Mouse (Mus musculus): ENCODE data around the gene Per2.

The Per2 gene

DNA sequence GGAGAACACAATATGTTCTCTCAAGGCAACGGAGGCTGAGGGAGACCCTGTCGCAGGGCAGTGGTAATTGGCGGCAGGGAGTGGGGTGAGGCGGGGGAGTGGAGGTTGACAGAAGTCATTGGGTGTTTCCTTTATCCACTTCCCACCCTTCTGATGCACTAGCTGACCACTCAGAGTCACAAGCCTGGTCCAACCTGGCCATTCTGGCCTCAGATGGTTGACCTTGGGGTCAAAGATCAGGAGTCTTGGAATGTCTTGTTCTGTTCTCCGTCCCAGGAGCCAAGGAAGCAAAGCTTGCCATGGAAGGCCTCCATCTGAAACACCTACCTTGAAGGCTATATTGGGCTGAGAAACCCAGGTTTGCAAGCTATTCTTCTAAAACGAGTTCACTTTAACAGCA, 7.1 kb upstream of the Per2 start:
- no peak for TF ChIP-seq GATA4 (IDR thresholded peaks at IDR 0.05; ENCODE audit: insufficient replicate concordance, low read length)

- TF ChIP-seq GATA4 (IDR thresholded peaks at IDR 0.05; ENCODE audit: insufficient replicate concordance, low read length) = no peak
Observed at GRCm38 (mm10) chr1:91465244-91465643, 6.1 kb upstream of the Per2 start.

GRCm38 (mm10) chr1:91464436-91464835, 5.3 kb upstream of the Per2 start:
- TF ChIP-seq GATA4 (IDR thresholded peaks at IDR 0.05; ENCODE audit: insufficient replicate concordance, low read length) = no peak

GRCm38 (mm10) chr1:91463336-91463995, 4.3 kb upstream of the Per2 start:
- TF ChIP-seq GATA4 (IDR thresholded peaks at IDR 0.05; ENCODE audit: insufficient replicate concordance, low read length) = no peak

DNA sequence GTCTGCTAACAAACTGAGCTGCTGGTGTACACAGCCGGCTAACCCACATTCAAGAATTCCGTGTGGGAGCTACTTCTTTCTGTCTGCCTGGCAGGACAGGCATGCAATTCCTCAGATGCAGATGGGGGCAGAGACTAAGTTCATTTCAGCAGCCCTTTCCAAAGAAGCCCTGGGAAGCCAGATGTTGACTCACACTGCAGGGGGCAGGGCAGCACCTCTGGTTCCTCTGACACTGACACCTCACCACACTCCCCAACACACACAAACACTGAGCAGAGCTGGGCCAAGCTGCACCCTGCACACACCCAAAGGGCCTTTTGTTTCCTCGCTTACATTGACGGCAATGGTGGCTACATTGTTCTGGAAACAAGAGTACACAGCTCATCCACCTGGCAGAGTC, 1.4 kb upstream of the Per2 start:
- no peak for TF ChIP-seq GATA4 (IDR thresholded peaks at IDR 0.05; ENCODE audit: insufficient replicate concordance, low read length)

DNA sequence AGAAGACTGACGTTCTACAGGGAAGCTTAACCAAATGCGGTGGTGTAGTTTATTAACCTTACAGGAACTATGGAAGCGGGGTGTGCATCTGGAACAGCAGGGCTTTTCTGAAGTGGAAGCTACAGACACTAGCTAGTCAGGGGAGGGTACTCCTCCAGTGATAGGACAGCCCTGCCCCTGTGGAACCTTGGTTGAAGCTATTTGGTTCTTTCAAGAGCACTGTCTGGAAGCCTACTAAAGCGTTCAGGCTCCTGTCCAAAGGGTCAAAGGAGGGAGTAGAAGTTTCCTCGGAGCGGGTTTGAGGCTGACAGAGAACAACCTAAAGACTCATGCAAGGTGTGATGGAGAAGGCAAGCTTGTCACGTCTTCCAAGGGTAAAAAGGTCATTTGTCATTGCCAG, 945 bp upstream of the Per2 start:
- no peak for TF ChIP-seq GATA4 (IDR thresholded peaks at IDR 0.05; ENCODE audit: insufficient replicate concordance, low read length)

GRCm38 (mm10) chr1:91458223-91458861, 782 bp downstream of the Per2 start:
- no peak for TF ChIP-seq GATA4 (IDR thresholded peaks at IDR 0.05; ENCODE audit: insufficient replicate concordance, low read length)

DNA sequence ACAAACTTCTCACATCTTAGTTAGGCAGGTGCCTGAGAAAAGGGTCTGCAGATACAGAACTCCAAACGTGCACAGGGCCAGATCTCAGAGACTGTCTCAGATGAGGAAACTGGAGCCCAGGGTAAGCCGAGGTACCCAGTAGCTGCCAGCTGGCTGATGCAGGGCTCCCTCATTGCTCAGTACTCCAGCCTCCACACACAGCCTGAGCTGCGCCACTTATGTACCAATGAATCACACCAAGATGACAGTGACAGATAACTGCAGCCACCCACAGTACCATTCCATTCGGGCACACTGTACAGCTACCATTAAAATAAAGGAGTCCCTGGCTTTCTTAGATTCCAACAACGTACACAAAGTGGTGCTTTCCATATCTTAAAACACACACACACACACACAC, 1.4 kb downstream of the Per2 start:
- TF ChIP-seq GATA4 (IDR thresholded peaks at IDR 0.05; ENCODE audit: insufficient replicate concordance, low read length) = no peak; the same call in 1 of the 2 replicates

GRCm38 (mm10) chr1:91457116-91457515, 2.0 kb downstream of the Per2 start:
- TF ChIP-seq GATA4 (IDR thresholded peaks at IDR 0.05; ENCODE audit: insufficient replicate concordance, low read length) = no peak

DNA sequence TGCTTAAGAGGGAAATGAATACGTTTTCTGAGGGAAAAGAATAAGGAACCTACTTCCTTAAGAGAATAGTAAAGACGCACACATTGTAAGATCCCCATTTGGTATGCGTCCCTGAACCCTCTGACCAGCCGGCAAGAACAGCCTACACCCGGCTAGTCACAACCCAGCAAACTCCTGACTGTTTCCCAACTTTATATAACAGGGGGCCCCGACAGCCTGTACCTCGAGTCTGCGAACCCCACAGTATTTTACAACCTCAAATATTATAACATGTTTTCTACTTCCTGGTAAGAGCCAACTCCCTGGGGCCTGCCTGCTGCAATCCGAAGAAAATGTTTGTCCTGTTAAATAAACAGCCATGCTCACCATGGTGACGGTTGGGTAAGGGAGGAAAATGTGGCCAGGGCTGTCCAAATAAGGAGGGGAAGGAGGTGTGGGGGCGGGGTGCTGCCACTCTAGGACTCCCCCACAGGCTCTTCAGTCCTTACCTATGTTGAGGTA, 2.8 kb downstream of the Per2 start:
- no peak for TF ChIP-seq GATA4 (IDR thresholded peaks at IDR 0.05; ENCODE audit: insufficient replicate concordance, low read length)

DNA sequence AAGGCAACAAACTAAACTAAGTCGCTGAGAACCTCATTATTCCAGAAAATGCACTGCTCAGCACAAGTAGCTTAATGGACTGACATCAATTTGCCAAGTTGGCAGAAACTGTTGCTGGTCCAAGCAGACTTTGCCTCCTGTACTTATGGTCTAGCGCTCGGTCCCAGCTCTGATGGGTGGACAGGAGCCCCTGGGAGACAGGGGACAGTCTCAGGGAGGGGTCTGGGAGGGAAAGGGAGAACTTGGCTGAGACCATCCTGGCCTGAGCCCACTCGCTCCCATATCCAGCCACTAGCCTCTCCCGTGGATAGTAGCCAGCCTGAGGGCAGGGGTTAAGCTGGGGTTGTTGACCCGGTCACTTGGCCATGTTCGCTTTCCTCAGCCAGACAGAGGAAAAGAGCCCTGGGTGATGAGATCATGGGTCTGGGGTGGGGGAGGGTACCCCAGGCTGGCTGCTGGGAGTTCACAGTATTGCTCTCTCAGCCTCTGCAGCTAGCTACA, 3.4 kb downstream of the Per2 start:
- no peak for TF ChIP-seq GATA4 (IDR thresholded peaks at IDR 0.05; ENCODE audit: insufficient replicate concordance, low read length)

- no peak for TF ChIP-seq GATA4 (IDR thresholded peaks at IDR 0.05; ENCODE audit: insufficient replicate concordance, low read length)
Observed at GRCm38 (mm10) chr1:91454927-91455326, 4.2 kb downstream of the Per2 start.

GRCm38 (mm10) chr1:91454366-91454765, 4.8 kb downstream of the Per2 start:
- TF ChIP-seq GATA4 (IDR thresholded peaks at IDR 0.05; ENCODE audit: insufficient replicate concordance, low read length) = no peak

DNA sequence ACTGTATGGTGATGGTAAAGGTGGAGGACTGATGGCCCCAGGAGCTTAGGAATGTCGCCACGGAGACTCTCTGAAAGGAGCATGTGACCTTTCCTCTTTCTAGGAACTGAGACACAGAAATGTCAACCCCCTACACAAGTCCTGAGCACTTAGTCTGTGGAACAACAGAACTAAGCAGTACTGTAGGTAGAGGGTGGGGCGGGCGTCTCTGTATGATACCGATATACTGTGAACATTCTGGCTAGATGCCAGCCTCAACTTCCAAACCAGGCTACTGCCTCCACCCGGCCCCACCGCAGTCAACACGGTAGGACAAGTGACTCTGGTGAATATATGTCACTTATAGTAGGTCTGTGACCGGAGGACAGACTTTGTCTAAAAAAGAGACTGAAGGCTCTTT, 5.2 kb downstream of the Per2 start:
- TF ChIP-seq GATA4 (IDR thresholded peaks at IDR 0.05; ENCODE audit: insufficient replicate concordance, low read length) = no peak

- TF ChIP-seq GATA4 (IDR thresholded peaks at IDR 0.05; ENCODE audit: insufficient replicate concordance, low read length) = no peak
Observed at GRCm38 (mm10) chr1:91451547-91452084, 7.5 kb downstream of the Per2 start.

GRCm38 (mm10) chr1:91450851-91451250, 8.3 kb downstream of the Per2 start:
- TF ChIP-seq GATA4 (IDR thresholded peaks at IDR 0.05; ENCODE audit: insufficient replicate concordance, low read length) = no peak

All from liver, adult (tissue).